Mouse (Mus musculus) limb, embryonic 15.5 days (tissue): ENCODE results near the gene 4931417E11Rik. TPM values are rescaled to one million over a fixed set of nuclear protein-coding genes. Genes with fewer than 3 reads are reported as not detected.

Experiments used
- polyA plus RNA-seq: library from polyadenylated mRNA; unstranded; fragments of >200 nt; fragmentation: Nextera tagmentation; extraction: Ambion mirVana; gene quantifications from 2 replicates; pipeline ENCODE4 v1.2.1, GENCODE M21; 2015

4931417E11Rik gene
- polyA plus RNA-seq, 1 experiment from 2014 or later: not detected

Other genes starting within 250 kb of the 4931417E11Rik start
- 0.02 and 0.06 TPM in 2 replicates for gene Dnah6, start 248.0 kb downstream of the 4931417E11Rik start, polyA plus RNA-seq
- gene Suclg1, start 221.3 kb downstream of the 4931417E11Rik start, polyA plus RNA-seq: 145 and 155 TPM in 2 replicates